ENCODE assay signal across 7 mouse cellular contexts in the genomic region with DNA sequence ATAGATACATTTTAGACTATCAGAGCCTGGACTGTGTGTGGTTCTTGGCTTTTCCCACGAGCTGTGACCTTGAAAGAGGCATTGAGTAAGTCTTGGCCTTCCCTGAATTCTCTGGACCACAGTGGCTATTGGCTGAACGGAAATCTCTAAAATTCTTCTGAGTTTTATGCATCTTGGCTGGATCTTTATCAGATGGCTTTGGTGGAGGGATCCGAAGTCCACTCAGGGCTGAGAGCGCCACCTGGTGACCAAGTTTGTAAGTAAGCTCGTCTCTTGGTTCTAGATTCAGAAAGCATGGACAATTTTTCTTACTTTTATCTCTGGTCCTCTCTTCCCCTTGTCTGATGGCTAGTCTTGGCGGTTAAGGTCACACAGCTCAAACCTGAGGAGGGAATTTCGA. TPM values are rescaled to one million over a fixed set of nuclear protein-coding genes. Genes with fewer than 3 reads are reported as not detected.
A peak's percentile ranks its signal among the peaks of the same experiment; 100 is the strongest.
DNase-seq lines count a peak whose midpoint lies in the region; ATAC-seq and TF ChIP-seq lines count a peak whose summit lies in the region.

No protein-coding gene starts in this region.

- DNase-seq in CH12.LX (ENCODE audit: extremely low read depth) (peak; percentile 70), NIH3T3 (ENCODE audit: low read depth) (peak; percentile 95)
- peak; percentile 88 to 92 for DNase-seq in cerebellum, postnatal 10 days
- DNase-seq in layer of hippocampus, postnatal 25 days (ENCODE audit: extremely low spot score in 1 of 2, low spot score in 1 of 2): peak; percentile 56 to 89
- peak; percentile 77 for DNase-seq in midbrain, postnatal 0 days (ENCODE audit: low spot score)
- peak; percentile 52 to 54 for DNase-seq in spleen, postnatal 36 days (ENCODE audit: low spot score in 2 of 2)

- H3K9ac ChIP-seq in CH12.LX (ENCODE audit: insufficient read depth, low read depth): no peak overlapping the region
- no peak overlapping the region for H3K9ac ChIP-seq in midbrain, postnatal 0 days (replicated peaks; ENCODE audit: low read length, poor library complexity, severe bottlenecking)

- TF ChIP-seq POLR2A in CH12.LX (IDR thresholded peaks at IDR 0.05; ENCODE audit: low read depth, low read length): no peak

- no peak for TF ChIP-seq EP300 in CH12.LX (IDR thresholded peaks at IDR 0.05; ENCODE audit: low read length)

- no peak overlapping the region for H3K27ac ChIP-seq in CH12.LX (ENCODE audit: insufficient read depth, low read depth)
- H3K27ac ChIP-seq in midbrain, postnatal 0 days (ENCODE audit: low read depth, low read length): no peak overlapping the region

- peaks cover 6% of the 10 kb centered on the region for H3K9me3 ChIP-seq in CH12.LX (replicated peaks; ENCODE audit: low read length)
- no peaks in the 10 kb centered on the region for H3K9me3 ChIP-seq in midbrain, postnatal 0 days (ENCODE audit: low read length)

- H3K27me3 ChIP-seq in CH12.LX (replicated peaks): no peaks in the 10 kb centered on the region
- H3K27me3 ChIP-seq in midbrain, postnatal 0 days (ENCODE audit: insufficient read depth, low read length): no peaks in the 10 kb centered on the region

- H3K4me2 ChIP-seq in CH12.LX (ENCODE audit: insufficient read depth, low read depth, poor library complexity, severe bottlenecking): no peak overlapping the region
- no peak overlapping the region for H3K4me2 ChIP-seq in midbrain, postnatal 0 days (ENCODE audit: low read depth, low read length, poor library complexity, severe bottlenecking)

- 80% methylated on average over 7 of the region's 7 CpGs for WGBS in midbrain, postnatal 0 days

- H3K4me1 ChIP-seq in CH12.LX (ENCODE audit: control insufficient read depth in 1 of 2, insufficient read depth in 2 of 2): no peaks in the 10 kb centered on the region
- H3K4me1 ChIP-seq in midbrain, postnatal 0 days (ENCODE audit: insufficient read depth, low read length): no peaks in the 10 kb centered on the region

- ATAC-seq in granulocyte monocyte progenitor cell, adult 5-6 weeks (replicated peaks; ENCODE audit: poor library complexity, severe bottlenecking): peak; percentile 59
- ATAC-seq in midbrain, postnatal 0 days (ENCODE audit: low FRiP score): no peak

- no peaks in the 10 kb centered on the region for H3K36me3 ChIP-seq in CH12.LX (replicated peaks in 1 of 2; ENCODE audit: control insufficient read depth in 1 of 2, insufficient read depth in 1 of 2, low read length in 1 of 2)
- no peaks in the 10 kb centered on the region for H3K36me3 ChIP-seq in midbrain, postnatal 0 days (ENCODE audit: insufficient read depth, low read length)

- in situ Hi-C loops in CH12.LX (cut with MboI; ENCODE audit: low pct_ligation_motif_present, low pct_unique_long_range_greater_than_20kb, low sequenced_read_pairs): loop anchor here (5.0 kb wide), 1 partner anchor 187 kb away; no protein-coding TSS in a partner anchor

- H3K79me2 ChIP-seq in CH12.LX (replicated peaks; ENCODE audit: control insufficient read depth, extremely low read depth, insufficient read depth, poor library complexity, severe bottlenecking): no peaks in the 10 kb centered on the region

- H3K4me3 ChIP-seq in CH12.LX (replicated peaks in 1 of 3; ENCODE audit: low read depth in 2 of 3, low read length in 2 of 3, poor library complexity in 1 of 3): no peak overlapping the region
- H3K4me3 ChIP-seq in midbrain, postnatal 0 days (ENCODE audit: low read depth, low read length): no peak overlapping the region

- dilution Hi-C loops in CH12.LX (cut with MboI; ENCODE audit: extremely low pct_ligation_motif_present, extremely low pct_unique_long_range_greater_than_20kb, low sequenced_read_pairs): no loop called here

- peak; percentile 75 for TF ChIP-seq RAD21 in CH12.LX (IDR thresholded peaks at IDR 0.05; ENCODE audit: low read depth, low read length)

- TF ChIP-seq CTCF in CH12.LX (conservative IDR thresholded peaks at IDR 0.05 in 1 of 2, IDR thresholded peaks at IDR 0.05 in 1 of 2; ENCODE audit: low read depth in 2 of 2, low read length in 2 of 2): peak in 1 of 2 experiments; percentile 74; a peak in 2 of 4 replicates
- peak; percentile 74 for TF ChIP-seq CTCF in midbrain, postnatal 0 days (IDR thresholded peaks at IDR 0.05)

TF ChIP-seq in CH12.LX, 34 proteins besides CTCF, POLR2A, EP300 and RAD21:
- TF ChIP-seq JUND (conservative IDR thresholded peaks at IDR 0.05; ENCODE audit: low read depth, low read length) (no peak), MYC (IDR thresholded peaks at IDR 0.05; ENCODE audit: low read depth, low read length) (peak; percentile 47; the same call in 1 of the 2 replicates), SMC3 (IDR thresholded peaks at IDR 0.05; ENCODE audit: low read depth, low read length) (peak; percentile 64)

RNA-seq across cellular contexts. Expression of a gene that starts 13.9 kb away (rescaled TPM):
- total RNA-seq in CH12.LX (2012; rRNA removed): 3.1 and 4.7 TPM in 2 replicates
- 2.1 and 2.4 TPM in 2 replicates for total RNA-seq in CH12.LX (2014; rRNA removed)
- polyA plus RNA-seq in CH12.LX (2012; ENCODE audit: insufficient read length, low read depth): 3.5 and 3.9 TPM in 2 replicates
- total RNA-seq in granulocyte monocyte progenitor cell, adult 5-6 weeks (2014; fragmentation: Nextera tagmentation): 0.92 and 2.9 TPM in 2 replicates
- total RNA-seq in granulocyte monocyte progenitor cell, adult 5-6 weeks (2017): 0.56 and 1.5 TPM in 2 replicates
- total RNA-seq in layer of hippocampus, postnatal 25 days (2021): 1 to 10 TPM; 2.0 to 2.6 TPM
- total RNA-seq in midbrain, postnatal 0 days (2014; rRNA removed): 1.8 and 7.1 TPM in 2 replicates
- 1.2 and 1.5 TPM in 2 replicates for polyA plus RNA-seq in midbrain, postnatal 0 days (2015; fragmentation: Nextera tagmentation; extraction: Ambion mirVana)

RNA-seq across cellular contexts. Expression of a gene that starts 17.5 kb away (rescaled TPM):
- 584 and 585 TPM in 2 replicates for total RNA-seq in CH12.LX (2012; rRNA removed)
- total RNA-seq in CH12.LX (2014; rRNA removed): 677 and 710 TPM in 2 replicates
- polyA plus RNA-seq in CH12.LX (2012; ENCODE audit: insufficient read length, low read depth): 393 and 456 TPM in 2 replicates
- 447 and 515 TPM in 2 replicates for total RNA-seq in granulocyte monocyte progenitor cell, adult 5-6 weeks (2014; fragmentation: Nextera tagmentation)
- 170 and 182 TPM in 2 replicates for total RNA-seq in granulocyte monocyte progenitor cell, adult 5-6 weeks (2017)
- 100 to 1,000 TPM; 698 to 787 TPM for total RNA-seq in layer of hippocampus, postnatal 25 days (2021)
- total RNA-seq in midbrain, postnatal 0 days (2014; rRNA removed): 1,240 and 1,525 TPM in 2 replicates
- 1,025 and 1,129 TPM in 2 replicates for polyA plus RNA-seq in midbrain, postnatal 0 days (2015; fragmentation: Nextera tagmentation; extraction: Ambion mirVana)

RNA-seq across cellular contexts. Expression of a gene that starts 52.2 kb away (rescaled TPM):
- total RNA-seq in CH12.LX (2012; rRNA removed): 41.7 and 43.6 TPM in 2 replicates
- total RNA-seq in CH12.LX (2014; rRNA removed): 30.6 and 36.1 TPM in 2 replicates
- 34.8 and 44.2 TPM in 2 replicates for polyA plus RNA-seq in CH12.LX (2012; ENCODE audit: insufficient read length, low read depth)
- total RNA-seq in granulocyte monocyte progenitor cell, adult 5-6 weeks (2014; fragmentation: Nextera tagmentation): 12.4 and 13.1 TPM in 2 replicates
- 7.4 and 15.2 TPM in 2 replicates for total RNA-seq in granulocyte monocyte progenitor cell, adult 5-6 weeks (2017)
- 100 to 1,000 TPM; 264 to 285 TPM for total RNA-seq in layer of hippocampus, postnatal 25 days (2021)
- 395 and 494 TPM in 2 replicates for total RNA-seq in midbrain, postnatal 0 days (2014; rRNA removed)
- 336 and 360 TPM in 2 replicates for polyA plus RNA-seq in midbrain, postnatal 0 days (2015; fragmentation: Nextera tagmentation; extraction: Ambion mirVana)
